Mouse (Mus musculus) cortical plate, adult 2 months (tissue): Measurements from ENCODE around the gene Olfr764-ps1. TPM values are rescaled to one million over a fixed set of nuclear protein-coding genes. Genes with fewer than 3 reads are reported as not detected.
"Not testable (repeated sequence)": the region's sequence is repeated elsewhere in the genome, so short reads cannot be mapped to it uniquely, and the experiment has no call there.

Experiments
- H3K27ac ChIP-seq: fragments of 200-500 bp; 2 replicates; pipeline ENCODE4 v1.5.1; 2012; ENCODE audit warnings: low read length, control low read depth, inconsistent platforms; ENCODE audit not compliant: insufficient read depth
- H3K4me1 ChIP-seq: fragments of 200-500 bp; 2 replicates; pipeline ENCODE4 v1.6.1; 2011; ENCODE audit warnings: low read length; ENCODE audit not compliant: control insufficient read depth, insufficient read depth
- H3K4me3 ChIP-seq: fragments of 200-500 bp; 2 replicates; pipeline ENCODE4 v1.5.1; 2011; ENCODE audit warnings: mild to moderate bottlenecking, low read length, control low read depth; ENCODE audit not compliant: insufficient read depth
- CTCF ChIP-seq: fragments of 200-500 bp; IDR thresholded peaks from 2 replicates; pipeline ENCODE4 v1.5.1; 2011; ENCODE audit warnings: mild to moderate bottlenecking, control low read depth, low read length; ENCODE audit not compliant: insufficient read depth; ENCODE audit errors: extremely low read depth
- POLR2A ChIP-seq: fragments of 200-500 bp; IDR thresholded peaks from 2 replicates; pipeline ENCODE4 v1.6.1; 2011; ENCODE audit warnings: mild to moderate bottlenecking, low read length, control low read depth; ENCODE audit not compliant: insufficient read depth; ENCODE audit errors: extremely low read depth
- polyA plus RNA-seq: library from polyadenylated mRNA; depleted of rRNA; stranded (reverse); fragments of >200 nt; gene quantifications from 2 replicates; pipeline ENCODE4 v1.2.3, GENCODE M21; 2012; rRNA removed

Gene Olfr764-ps1
- polyA plus RNA-seq, 1 experiment = not detected

GRCm38 (mm10) chr10:129004032-129004920 is 35.4 kb downstream of the Olfr764-ps1 start:
- Histone ChIP-seq H3K4me1 (no peaks in the 10 kb centered on the region), H3K27ac (no peak overlapping the region), H3K4me3 (no peak overlapping the region)
- TF ChIP-seq POLR2A (no peak), CTCF (no peak)

- no peak overlapping the region for H3K4me3 ChIP-seq
- no peak overlapping the region for H3K27ac ChIP-seq
- no peaks in the 10 kb centered on the region for H3K4me1 ChIP-seq
- no peak for TF ChIP-seq CTCF
These were observed 43.1 kb downstream of the Olfr764-ps1 start for GRCm38 (mm10) chr10:128996523-128997040.

DNA sequence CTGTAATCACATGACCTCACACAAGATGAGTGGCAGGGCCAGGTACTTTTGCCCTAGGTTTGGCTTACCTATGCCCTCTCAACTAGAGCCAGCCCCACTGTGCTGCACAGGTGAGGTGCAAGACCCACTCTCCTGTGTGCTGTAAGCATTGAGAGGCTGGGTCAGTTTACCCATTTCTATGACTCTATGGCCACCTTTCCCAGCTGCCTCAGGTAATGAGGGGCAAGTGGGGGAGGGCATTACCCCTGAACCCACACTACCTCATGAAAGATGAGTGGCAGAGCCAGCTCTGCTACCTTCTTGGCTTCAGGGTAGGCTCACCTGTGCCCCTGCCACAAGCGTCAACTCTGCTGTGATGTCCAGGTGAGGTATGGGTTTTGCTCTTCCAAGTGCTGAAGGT is 43.9 kb downstream of the Olfr764-ps1 start:
- Histone ChIP-seq H3K4me3 (no peak overlapping the region), H3K4me1 (no peaks in the 10 kb centered on the region), H3K27ac (no peak overlapping the region)
- TF ChIP-seq POLR2A (no peak), CTCF (no peak)

- Histone ChIP-seq H3K27ac (no peak overlapping the region), H3K4me1 (no peaks in the 10 kb centered on the region), H3K4me3 (no peak overlapping the region)
- TF ChIP-seq CTCF (no peak), POLR2A (no peak)
These were observed 48.7 kb downstream of the Olfr764-ps1 start for GRCm38 (mm10) chr10:128990994-128991393.

DNA sequence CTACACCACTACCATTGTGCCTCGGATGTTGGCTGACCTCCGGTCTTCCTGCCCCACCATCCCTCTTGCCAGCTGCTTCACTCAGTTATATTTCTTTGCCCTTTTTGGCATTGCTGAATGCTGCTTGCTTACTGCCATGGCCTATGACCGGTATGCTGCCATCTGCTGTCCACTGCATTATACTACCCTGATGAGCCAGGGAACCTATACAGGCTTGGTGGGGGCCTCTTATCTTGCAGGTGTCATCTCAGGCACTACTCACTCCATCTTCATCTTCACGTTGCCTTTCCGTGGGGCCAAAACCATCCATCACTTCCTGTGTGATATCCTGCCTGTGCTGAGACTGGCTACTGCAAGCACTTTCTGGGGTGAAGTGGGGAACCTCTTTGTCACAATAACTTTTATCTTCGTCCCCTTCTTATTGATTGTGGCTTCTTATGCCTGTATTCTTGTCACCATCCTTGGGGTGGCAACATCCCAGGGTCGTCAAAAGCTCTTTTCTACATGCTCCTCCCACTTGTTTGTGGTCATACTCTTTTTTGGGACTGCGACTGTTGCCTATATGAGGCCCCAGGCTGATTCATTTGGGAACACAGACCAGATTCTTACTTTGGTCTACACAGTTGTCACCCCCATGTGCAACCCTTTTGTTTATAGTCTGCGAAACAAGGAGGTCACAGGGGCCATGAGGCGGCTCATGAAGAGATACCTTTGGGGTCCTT is 49.4 kb downstream of the Olfr764-ps1 start:
- H3K27ac ChIP-seq, H3K4me1 ChIP-seq, H3K4me3 ChIP-seq: not testable (repeated sequence)

DNA sequence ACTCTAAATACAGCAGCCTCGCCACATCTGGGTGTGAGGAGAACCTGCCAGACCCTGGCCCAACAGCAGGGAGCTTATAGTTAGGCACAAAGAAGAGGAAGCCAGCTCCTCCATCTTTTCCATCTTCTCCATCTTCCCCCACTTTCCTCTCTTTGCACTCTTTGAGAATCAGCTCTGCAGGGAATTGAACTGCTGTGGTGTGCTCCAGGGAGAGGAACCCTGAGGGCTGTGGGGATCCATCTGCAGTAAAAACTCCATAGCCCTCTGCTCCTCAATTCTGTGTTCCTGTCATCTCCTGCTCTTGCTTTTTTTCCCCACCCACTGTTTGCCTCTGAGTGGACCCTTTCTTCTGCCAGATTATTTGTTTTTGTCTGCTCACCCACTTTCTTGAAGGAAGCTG is 50.6 kb downstream of the Olfr764-ps1 start, which contains the start of gene Olfr9:
Gene Olfr9 (plus strand): TSS at position 301 of the 400 bp plus-strand sequence.
- H3K4me3 ChIP-seq, H3K4me1 ChIP-seq, H3K27ac ChIP-seq: not testable (repeated sequence)

Other genes starting within 250 kb of the Olfr764-ps1 start
- 0.38 and 0.57 TPM in 2 replicates for gene Mmp19, start 249.0 kb downstream of the Olfr764-ps1 start, polyA plus RNA-seq
- 23.0 and 23.9 TPM in 2 replicates for gene Dnajc14, start 235.8 kb downstream of the Olfr764-ps1 start, polyA plus RNA-seq
- gene Tmem198b, start 235.5 kb downstream of the Olfr764-ps1 start, polyA plus RNA-seq = 12.7 and 13.8 TPM in 2 replicates
- 50.1 and 53.4 TPM in 2 replicates for gene Sarnp, start 222.6 kb downstream of the Olfr764-ps1 start, polyA plus RNA-seq
- 18.3 and 20.3 TPM in 2 replicates for gene Ormdl2, start 218.3 kb downstream of the Olfr764-ps1 start, polyA plus RNA-seq
- 7.2 TPM in 2 replicates for gene Gdf11, start 148.2 kb downstream of the Olfr764-ps1 start, polyA plus RNA-seq
- gene Cd63, start 138.9 kb downstream of the Olfr764-ps1 start, polyA plus RNA-seq = 76.2 and 79.5 TPM in 2 replicates
- gene Rdh5, start 117.0 kb downstream of the Olfr764-ps1 start, polyA plus RNA-seq = 12.7 and 13.0 TPM in 2 replicates
- 221 and 224 TPM in 2 replicates for gene Bloc1s1, start 115.9 kb downstream of the Olfr764-ps1 start, polyA plus RNA-seq
- gene Itga7, start 106.1 kb downstream of the Olfr764-ps1 start, polyA plus RNA-seq = 24.3 and 24.9 TPM in 2 replicates
- not detected in 2 replicates for gene Mettl7b, start 78.9 kb downstream of the Olfr764-ps1 start, polyA plus RNA-seq
- gene Olfr9, start 50.5 kb downstream of the Olfr764-ps1 start, polyA plus RNA-seq = not detected in 2 replicates
- not detected in 2 replicates for gene Olfr763, start 29.1 kb downstream of the Olfr764-ps1 start, polyA plus RNA-seq
- not detected in 2 replicates for gene Olfr765, start 10.1 kb upstream of the Olfr764-ps1 start, polyA plus RNA-seq
- not detected in 2 replicates for gene Olfr766-ps1, start 29.1 kb upstream of the Olfr764-ps1 start, polyA plus RNA-seq
- not detected in 2 replicates for gene Olfr767, start 43.0 kb upstream of the Olfr764-ps1 start, polyA plus RNA-seq
- not detected in 2 replicates for gene Olfr768, start 59.5 kb upstream of the Olfr764-ps1 start, polyA plus RNA-seq
- not detected in 2 replicates for gene Olfr769, start 78.0 kb upstream of the Olfr764-ps1 start, polyA plus RNA-seq
- gene Olfr770, start 99.1 kb upstream of the Olfr764-ps1 start, polyA plus RNA-seq = not detected in 2 replicates
- gene Olfr771, start 124.9 kb upstream of the Olfr764-ps1 start, polyA plus RNA-seq = not detected in 2 replicates
- not detected in 2 replicates for gene Olfr772, start 138.0 kb upstream of the Olfr764-ps1 start, polyA plus RNA-seq
- not detected in 2 replicates for gene Olfr773, start 147.5 kb upstream of the Olfr764-ps1 start, polyA plus RNA-seq
- not detected in 2 replicates for gene Olfr774, start 196.3 kb upstream of the Olfr764-ps1 start, polyA plus RNA-seq
- gene Olfr775, start 208.5 kb upstream of the Olfr764-ps1 start, polyA plus RNA-seq = not detected in 2 replicates
- not detected in 2 replicates for gene Olfr776, start 219.2 kb upstream of the Olfr764-ps1 start, polyA plus RNA-seq
- gene Olfr777, start 231.6 kb upstream of the Olfr764-ps1 start, polyA plus RNA-seq = not detected in 2 replicates